Mouse (Mus musculus): ENCODE results near the gene Rassf5. TPM values are rescaled to one million over a fixed set of nuclear protein-coding genes. Genes with fewer than 3 reads are reported as not detected.
A peak's percentile ranks its signal among the peaks of the same experiment; 100 is the strongest.

The Rassf5 gene
- polyA plus RNA-seq, 1 experiment: 9.8 TPM

DNA sequence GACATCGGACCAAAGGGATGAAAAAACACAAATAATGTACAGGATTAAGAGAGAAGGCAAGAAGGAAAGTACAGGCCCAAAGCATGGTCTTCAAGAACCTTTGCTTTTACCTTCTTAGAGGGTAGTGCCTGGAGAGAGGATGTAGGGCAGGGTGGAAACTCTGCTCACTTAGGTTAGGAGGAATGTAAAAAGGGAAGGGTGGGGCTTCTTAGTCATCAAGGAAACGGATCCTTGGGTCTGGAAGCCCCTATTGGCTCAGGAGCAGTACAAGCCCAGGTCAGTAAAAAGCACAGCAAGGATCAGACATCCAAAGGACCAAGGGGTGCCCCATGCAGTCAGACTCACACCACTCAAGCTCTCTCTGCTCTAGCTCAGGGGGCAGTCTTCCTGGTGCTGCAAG lies 42.2 kb upstream of the Rassf5 start:
- Histone ChIP-seq H3ac (ENCODE audit: control insufficient read depth, insufficient read length) (no peak overlapping the region), H3K36me3 (ENCODE audit: control insufficient read depth, insufficient read depth) (peaks cover 21% of the 10 kb centered on the region), H3K79me2 (ENCODE audit: control insufficient read depth, insufficient read depth) (no peaks in the 10 kb centered on the region), H3K4me2 (ENCODE audit: low read depth) (no peak overlapping the region), H3K4me3 (no peak overlapping the region), H3K27me3 (ENCODE audit: control insufficient read depth, insufficient read depth, insufficient read length) (no peaks in the 10 kb centered on the region)
- TF ChIP-seq E2F4 (IDR thresholded peaks at IDR 0.05; ENCODE audit: insufficient read depth): no peak
- no peak for TF ChIP-seq POLR2AphosphoS2 (IDR thresholded peaks at IDR 0.05; ENCODE audit: insufficient read length, low read depth)
- TF ChIP-seq MAX (IDR thresholded peaks at IDR 0.05; ENCODE audit: low read depth): no peak
- TF ChIP-seq SRF (IDR thresholded peaks at IDR 0.05; ENCODE audit: control insufficient read depth, insufficient read length, low read depth): no peak
- TF ChIP-seq REST (IDR thresholded peaks at IDR 0.05; ENCODE audit: insufficient read depth, insufficient read length): no peak
- no peak for TF ChIP-seq CEBPB (IDR thresholded peaks at IDR 0.05; ENCODE audit: insufficient read depth, poor library complexity, severe bottlenecking)
- no peak for TF ChIP-seq TCF12 (IDR thresholded peaks at IDR 0.05; ENCODE audit: insufficient read depth, poor library complexity, severe bottlenecking)
- TF ChIP-seq MYOG (IDR thresholded peaks at IDR 0.05; ENCODE audit: control insufficient read depth in 1 of 3, insufficient read depth in 1 of 3, insufficient read length in 2 of 3, low read depth in 2 of 3): no peak
- no peak for TF ChIP-seq POLR2A (IDR thresholded peaks at IDR 0.05; ENCODE audit: insufficient read length, low read depth)
- no peak for TF ChIP-seq TCF3 (IDR thresholded peaks at IDR 0.05; ENCODE audit: insufficient read length, low read depth)
- no peak for TF ChIP-seq USF1 (IDR thresholded peaks at IDR 0.05; ENCODE audit: low read depth)
- TF ChIP-seq MYOD1 (IDR thresholded peaks at IDR 0.05; ENCODE audit: control insufficient read depth in 1 of 3, insufficient read length in 2 of 3, low read depth in 2 of 3): no peak

DNA sequence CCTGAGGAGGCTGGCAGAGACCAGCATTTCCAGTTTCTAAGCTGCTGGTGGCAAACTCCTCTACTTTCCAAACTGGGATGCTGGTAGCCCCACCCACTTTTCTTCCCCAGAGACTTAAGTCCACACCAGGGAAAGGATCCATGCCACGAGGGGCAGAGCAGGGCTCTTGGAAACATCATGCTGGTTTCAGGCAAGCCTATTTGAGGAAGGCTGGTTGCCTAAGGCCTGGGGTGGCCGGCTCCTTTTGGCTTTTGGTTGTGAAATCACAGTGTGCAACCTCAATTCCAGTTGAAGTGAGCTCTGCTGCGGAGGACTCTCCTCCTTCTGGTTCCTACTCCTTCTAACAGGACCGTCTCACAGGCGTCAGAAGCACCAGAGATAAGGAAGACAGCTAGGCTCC lies 41.7 kb upstream of the Rassf5 start:
- no peak for TF ChIP-seq TCF3 (IDR thresholded peaks at IDR 0.05; ENCODE audit: insufficient read length, low read depth)
- peaks cover 19% of the 10 kb centered on the region for H3K36me3 ChIP-seq (ENCODE audit: control insufficient read depth, insufficient read depth)
- H3ac ChIP-seq (ENCODE audit: control insufficient read depth, insufficient read length): no peak overlapping the region

DNA sequence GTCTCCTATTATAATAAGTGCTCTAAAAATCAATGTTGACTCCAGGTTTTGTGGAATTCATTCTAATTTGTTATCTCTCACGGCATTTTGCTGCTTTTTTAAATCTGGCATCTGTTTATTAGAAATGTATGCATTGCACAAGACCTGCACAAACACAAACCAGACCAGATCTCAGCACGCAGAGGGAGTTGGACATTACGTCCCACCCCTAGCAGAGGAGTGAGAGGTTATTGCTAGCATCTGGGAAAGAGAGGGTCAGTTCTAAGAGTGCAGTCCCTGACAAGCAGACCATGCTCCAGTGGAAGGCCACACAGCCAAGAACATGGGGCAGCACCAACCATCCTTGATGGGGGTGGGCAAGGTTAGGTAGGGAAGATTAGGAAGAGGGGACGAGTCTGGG lies 39.6 kb upstream of the Rassf5 start:
- peaks cover 19% of the 10 kb centered on the region for H3K36me3 ChIP-seq (ENCODE audit: control insufficient read depth, insufficient read depth)
- H3K27me3 ChIP-seq (ENCODE audit: control insufficient read depth, insufficient read depth, insufficient read length): no peaks in the 10 kb centered on the region
- TF ChIP-seq TCF12 (IDR thresholded peaks at IDR 0.05; ENCODE audit: insufficient read depth, poor library complexity, severe bottlenecking): no peak
- TF ChIP-seq POLR2AphosphoS2 (IDR thresholded peaks at IDR 0.05; ENCODE audit: insufficient read length, low read depth): peak; percentile 43
- no peak for TF ChIP-seq REST (IDR thresholded peaks at IDR 0.05; ENCODE audit: insufficient read depth, insufficient read length)
- no peaks in the 10 kb centered on the region for H3K79me2 ChIP-seq (ENCODE audit: control insufficient read depth, insufficient read depth)
- no peak overlapping the region for H3K4me3 ChIP-seq
- no peak overlapping the region for H3ac ChIP-seq (ENCODE audit: control insufficient read depth, insufficient read length)
- no peak overlapping the region for H3K4me2 ChIP-seq (ENCODE audit: low read depth)

More for the DNA sequence above, 41.7 kb upstream of the Rassf5 start:
- H3K4me2 ChIP-seq (ENCODE audit: low read depth): no peak overlapping the region
- H3K27me3 ChIP-seq (ENCODE audit: control insufficient read depth, insufficient read depth, insufficient read length): no peaks in the 10 kb centered on the region
- H3K4me3 ChIP-seq: no peak overlapping the region
- H3K79me2 ChIP-seq (ENCODE audit: control insufficient read depth, insufficient read depth): no peaks in the 10 kb centered on the region

DNA sequence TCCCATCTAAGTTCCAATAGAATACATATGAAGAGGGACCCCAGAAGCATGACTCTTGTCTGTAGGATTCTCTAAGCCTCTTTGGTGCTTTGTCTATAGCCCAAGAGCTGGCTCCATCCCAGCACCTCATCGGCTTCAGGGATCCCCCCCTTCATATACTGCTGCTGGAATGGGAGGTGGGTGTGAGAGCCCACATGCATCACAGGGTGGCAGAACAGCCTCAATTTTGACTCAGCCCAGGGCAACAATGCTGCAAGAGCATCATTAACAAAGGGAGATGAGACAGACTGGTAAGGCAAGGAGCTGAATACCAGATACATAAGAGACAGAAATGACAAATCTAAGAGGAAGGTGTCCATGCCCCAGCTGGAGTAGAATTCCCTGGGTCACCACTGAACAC lies 39.1 kb upstream of the Rassf5 start:
- Histone ChIP-seq H3K27me3 (ENCODE audit: control insufficient read depth, insufficient read depth, insufficient read length) (no peaks in the 10 kb centered on the region), H3K4me3 (no peak overlapping the region), H3K79me2 (ENCODE audit: control insufficient read depth, insufficient read depth) (no peaks in the 10 kb centered on the region), H3K4me2 (ENCODE audit: low read depth) (no peak overlapping the region), H3K36me3 (ENCODE audit: control insufficient read depth, insufficient read depth) (peaks cover 17% of the 10 kb centered on the region), H3ac (ENCODE audit: control insufficient read depth, insufficient read length) (no peak overlapping the region)
- no peak for TF ChIP-seq MYOG (IDR thresholded peaks at IDR 0.05; ENCODE audit: control insufficient read depth in 1 of 3, insufficient read depth in 1 of 3, insufficient read length in 2 of 3, low read depth in 2 of 3)
- TF ChIP-seq TCF12 (IDR thresholded peaks at IDR 0.05; ENCODE audit: insufficient read depth, poor library complexity, severe bottlenecking): no peak
- TF ChIP-seq POLR2AphosphoS2 (IDR thresholded peaks at IDR 0.05; ENCODE audit: insufficient read length, low read depth): peak; percentile 22
- TF ChIP-seq REST (IDR thresholded peaks at IDR 0.05; ENCODE audit: insufficient read depth, insufficient read length): no peak
- no peak for TF ChIP-seq E2F4 (IDR thresholded peaks at IDR 0.05; ENCODE audit: insufficient read depth)

DNA sequence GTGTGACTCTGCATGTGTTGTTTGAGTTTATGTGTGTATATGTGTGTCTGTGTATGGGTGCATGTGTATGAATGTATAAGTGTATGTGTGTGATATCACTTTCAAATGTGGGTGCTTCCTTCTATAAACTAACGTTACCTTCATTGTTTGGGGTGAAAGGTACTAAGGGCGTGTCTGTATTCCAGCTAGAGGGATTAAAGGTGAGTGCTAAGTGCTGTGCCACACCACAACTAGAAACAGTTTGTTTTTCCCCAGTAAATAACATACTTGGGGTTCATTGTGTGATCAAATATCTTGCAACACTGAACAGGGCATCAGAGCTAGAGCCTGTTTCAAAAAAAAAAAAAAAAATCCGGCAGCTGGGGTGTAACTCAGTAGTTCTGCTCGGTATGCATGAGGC lies 36.7 kb upstream of the Rassf5 start:
- H3K27me3 ChIP-seq (ENCODE audit: control insufficient read depth, insufficient read depth, insufficient read length): no peaks in the 10 kb centered on the region
- peaks cover 5% of the 10 kb centered on the region for H3K36me3 ChIP-seq (ENCODE audit: control insufficient read depth, insufficient read depth)
- H3ac ChIP-seq (ENCODE audit: control insufficient read depth, insufficient read length): no peak overlapping the region
- no peak for TF ChIP-seq MAX (IDR thresholded peaks at IDR 0.05; ENCODE audit: low read depth)
- no peak for TF ChIP-seq REST (IDR thresholded peaks at IDR 0.05; ENCODE audit: insufficient read depth, insufficient read length)
- no peak for TF ChIP-seq USF1 (IDR thresholded peaks at IDR 0.05; ENCODE audit: low read depth)
- no peak for TF ChIP-seq POLR2A (IDR thresholded peaks at IDR 0.05; ENCODE audit: insufficient read length, low read depth)
- TF ChIP-seq MYOG (IDR thresholded peaks at IDR 0.05; ENCODE audit: control insufficient read depth in 1 of 3, insufficient read depth in 1 of 3, insufficient read length in 2 of 3, low read depth in 2 of 3): no peak
- no peak for TF ChIP-seq MYOD1 (IDR thresholded peaks at IDR 0.05; ENCODE audit: control insufficient read depth in 1 of 3, insufficient read length in 2 of 3, low read depth in 2 of 3)
- no peaks in the 10 kb centered on the region for H3K79me2 ChIP-seq (ENCODE audit: control insufficient read depth, insufficient read depth)
- H3K4me2 ChIP-seq (ENCODE audit: low read depth): no peak overlapping the region
- no peak overlapping the region for H3K4me3 ChIP-seq

DNA sequence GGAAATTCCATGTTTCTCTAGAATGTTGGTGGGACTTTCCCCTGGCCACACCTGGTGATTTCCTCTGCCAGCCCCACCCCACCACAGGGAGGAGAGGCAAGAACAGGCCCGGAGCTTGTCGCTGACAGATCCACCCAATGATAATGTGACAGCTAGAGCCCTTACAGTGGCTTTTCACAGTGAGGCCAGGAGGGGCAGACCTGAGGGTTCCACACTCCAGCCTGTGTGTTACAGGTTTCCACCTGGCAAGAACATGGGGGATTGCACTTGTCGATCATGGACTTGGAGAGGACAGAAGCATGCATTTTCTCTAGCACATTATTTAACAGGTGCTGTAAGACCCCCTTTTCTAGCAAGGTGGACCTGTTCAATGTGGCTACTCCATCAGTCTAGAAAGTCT lies 35.2 kb upstream of the Rassf5 start:
- Histone ChIP-seq H3K4me2 (ENCODE audit: low read depth) (no peak overlapping the region), H3ac (ENCODE audit: control insufficient read depth, insufficient read length) (no peak overlapping the region), H3K36me3 (ENCODE audit: control insufficient read depth, insufficient read depth) (no peaks in the 10 kb centered on the region), H3K4me3 (no peak overlapping the region), H3K27me3 (ENCODE audit: control insufficient read depth, insufficient read depth, insufficient read length) (no peaks in the 10 kb centered on the region), H3K79me2 (ENCODE audit: control insufficient read depth, insufficient read depth) (no peaks in the 10 kb centered on the region)
- no peak for TF ChIP-seq USF1 (IDR thresholded peaks at IDR 0.05; ENCODE audit: low read depth)
- no peak for TF ChIP-seq TCF3 (IDR thresholded peaks at IDR 0.05; ENCODE audit: insufficient read length, low read depth)
- TF ChIP-seq E2F4 (IDR thresholded peaks at IDR 0.05; ENCODE audit: insufficient read depth): no peak
- no peak for TF ChIP-seq MYOD1 (IDR thresholded peaks at IDR 0.05; ENCODE audit: control insufficient read depth in 1 of 3, insufficient read length in 2 of 3, low read depth in 2 of 3)
- no peak for TF ChIP-seq MAX (IDR thresholded peaks at IDR 0.05; ENCODE audit: low read depth)
- no peak for TF ChIP-seq POLR2A (IDR thresholded peaks at IDR 0.05; ENCODE audit: insufficient read length, low read depth)
- TF ChIP-seq REST (IDR thresholded peaks at IDR 0.05; ENCODE audit: insufficient read depth, insufficient read length): no peak
- no peak for TF ChIP-seq POLR2AphosphoS2 (IDR thresholded peaks at IDR 0.05; ENCODE audit: insufficient read length, low read depth)
- no peak for TF ChIP-seq SRF (IDR thresholded peaks at IDR 0.05; ENCODE audit: control insufficient read depth, insufficient read length, low read depth)
- no peak for TF ChIP-seq CEBPB (IDR thresholded peaks at IDR 0.05; ENCODE audit: insufficient read depth, poor library complexity, severe bottlenecking)
- no peak for TF ChIP-seq MYOG (IDR thresholded peaks at IDR 0.05; ENCODE audit: control insufficient read depth in 1 of 3, insufficient read depth in 1 of 3, insufficient read length in 2 of 3, low read depth in 2 of 3)
- TF ChIP-seq TCF12 (IDR thresholded peaks at IDR 0.05; ENCODE audit: insufficient read depth, poor library complexity, severe bottlenecking): no peak
